Mouse (Mus musculus) cerebellum, postnatal 4 days (tissue): ENCODE data around the gene Entpd2.

ENCODE experiments used
- DNase-seq, 2 experiments: peaks; one replicate each; pipeline ENCODE4 v3.0.0; 2022; ENCODE audit warnings: low spot score in 2 of 2, mixed read lengths in 1 of 2

Entpd2 gene

GRCm38 (mm10) chr2:25395721-25396596, at the start of gene Entpd2:
TSS of gene Entpd2 (plus strand) at chr2:25395874.
- DNase-seq, result peak in 1 of 2 experiments; percentile 30

GRCm38 (mm10) chr2:25348162-25348561, 47.5 kb upstream of the Entpd2 start:
- DNase-seq, result no peak

- no peak for DNase-seq
These were observed 46.2 kb upstream of the Entpd2 start for GRCm38 (mm10) chr2:25349499-25349898.

- no peak for DNase-seq
These were observed 45.0 kb upstream of the Entpd2 start for GRCm38 (mm10) chr2:25350701-25351100.

GRCm38 (mm10) chr2:25354211-25354610, 41.5 kb upstream of the Entpd2 start:
- no peak for DNase-seq

GRCm38 (mm10) chr2:25355419-25356066, 40.1 kb upstream of the Entpd2 start:
- no peak for DNase-seq

GRCm38 (mm10) chr2:25356208-25357079, 39.2 kb upstream of the Entpd2 start, which contains the start of gene Dpp7:
TSS of gene Dpp7 (minus strand) at chr2:25356359.
- DNase-seq, result peak; percentile 67 to 79

GRCm38 (mm10) chr2:25359848-25360247, 35.8 kb upstream of the Entpd2 start:
- no peak for DNase-seq

GRCm38 (mm10) chr2:25363478-25364178, 32.0 kb upstream of the Entpd2 start:
- DNase-seq, result no peak

- DNase-seq, result no peak
These were observed 31.4 kb upstream of the Entpd2 start for GRCm38 (mm10) chr2:25364313-25364712.

GRCm38 (mm10) chr2:25364761-25365090, 30.9 kb upstream of the Entpd2 start:
- DNase-seq, result no peak

- peak in 1 of 2 experiments; percentile 54 for DNase-seq
These were observed 30.4 kb upstream of the Entpd2 start, which contains the start of gene Uap1l1 for GRCm38 (mm10) chr2:25365091-25365761. TSS of gene Uap1l1 (minus strand) at chr2:25365682.

- no peak for DNase-seq
These were observed 25.7 kb upstream of the Entpd2 start for GRCm38 (mm10) chr2:25369996-25370395.

GRCm38 (mm10) chr2:25371764-25372643, 23.7 kb upstream of the Entpd2 start, which contains the start of gene Sapcd2:
TSS of gene Sapcd2 (plus strand) at chr2:25372321.
- peak; percentile 64 to 84 for DNase-seq

- DNase-seq, result no peak
These were observed 22.9 kb upstream of the Entpd2 start for GRCm38 (mm10) chr2:25372644-25373391.

- no peak for DNase-seq
These were observed 22.2 kb upstream of the Entpd2 start for GRCm38 (mm10) chr2:25373431-25373830.

- peak in 1 of 2 experiments; percentile 53 for DNase-seq
These were observed 19.1 kb upstream of the Entpd2 start for GRCm38 (mm10) chr2:25376589-25376988.

GRCm38 (mm10) chr2:25384492-25384891, 11.2 kb upstream of the Entpd2 start:
- DNase-seq, result no peak

GRCm38 (mm10) chr2:25391266-25391665, 4.4 kb upstream of the Entpd2 start:
- DNase-seq, result no peak
